Mouse (Mus musculus) thymus, adult 18-20 months (tissue): ENCODE data around the gene Prok1.

Experiments used
- DNase-seq, 2 experiments: peaks; one replicate each; pipeline ENCODE4 v3.0.0; 2022; ENCODE audit warnings: mixed read lengths in 2 of 2

Prok1 gene

GRCm38 (mm10) chr3:107233945-107234344 lies 5.6 kb downstream of the Prok1 start:
- no peak for DNase-seq

GRCm38 (mm10) chr3:107233351-107233813 lies 6.1 kb downstream of the Prok1 start:
- DNase-seq = peak; percentile 29 to 47

GRCm38 (mm10) chr3:107231202-107231601 lies 8.3 kb downstream of the Prok1 start:
- DNase-seq = no peak

- DNase-seq = no peak
Observed at GRCm38 (mm10) chr3:107230527-107230926, 9.0 kb downstream of the Prok1 start, which contains the start of gene A630076J17Rik. TSS of gene A630076J17Rik (plus strand) at chr3:107230614.

- no peak for DNase-seq
Observed at GRCm38 (mm10) chr3:107229822-107230221, 9.7 kb downstream of the Prok1 start.

GRCm38 (mm10) chr3:107229221-107229620 lies 10.3 kb downstream of the Prok1 start:
- DNase-seq = no peak

- DNase-seq = no peak
Observed at GRCm38 (mm10) chr3:107225820-107226219, 13.7 kb downstream of the Prok1 start.

- no peak for DNase-seq
Observed at GRCm38 (mm10) chr3:107223230-107223629, 16.3 kb downstream of the Prok1 start.

GRCm38 (mm10) chr3:107221608-107222007 lies 17.9 kb downstream of the Prok1 start, which contains the start of gene Cym:
TSS of gene Cym (minus strand) at chr3:107221732.
- DNase-seq = no peak

- DNase-seq = no peak
Observed at GRCm38 (mm10) chr3:107218572-107218971, 20.9 kb downstream of the Prok1 start.

GRCm38 (mm10) chr3:107217101-107217480 lies 22.4 kb downstream of the Prok1 start:
- DNase-seq = no peak

- DNase-seq = no peak
Observed at GRCm38 (mm10) chr3:107216400-107217100, 23.0 kb downstream of the Prok1 start.

- no peak for DNase-seq
Observed at GRCm38 (mm10) chr3:107214606-107215005, 24.9 kb downstream of the Prok1 start.

- no peak for DNase-seq
Observed at GRCm38 (mm10) chr3:107207625-107208253, 31.8 kb downstream of the Prok1 start.

- no peak for DNase-seq
Observed at GRCm38 (mm10) chr3:107206490-107207150, 32.9 kb downstream of the Prok1 start.

- DNase-seq = peak in 1 of 2 experiments; percentile 29
Observed at GRCm38 (mm10) chr3:107205994-107206393, 33.5 kb downstream of the Prok1 start.

- DNase-seq = no peak
Observed at GRCm38 (mm10) chr3:107205170-107205569, 34.3 kb downstream of the Prok1 start.

GRCm38 (mm10) chr3:107204413-107204812 lies 35.1 kb downstream of the Prok1 start:
- DNase-seq = no peak

- DNase-seq = no peak
Observed at GRCm38 (mm10) chr3:107201310-107202180, 38.0 kb downstream of the Prok1 start.

- DNase-seq = peak; percentile 5 to 12
Observed at GRCm38 (mm10) chr3:107188226-107188899, 51.1 kb downstream of the Prok1 start.

GRCm38 (mm10) chr3:107187022-107187421 lies 52.5 kb downstream of the Prok1 start:
- no peak for DNase-seq

- DNase-seq = no peak
Observed at GRCm38 (mm10) chr3:107185597-107185996, 53.9 kb downstream of the Prok1 start.
